Mouse (Mus musculus): ENCODE measurements around the gene Tcf7l2. TPM values are rescaled to one million over a fixed set of nuclear protein-coding genes. Genes with fewer than 3 reads are reported as not detected.

Gene Tcf7l2
- total RNA-seq, 1 experiment: 3.0 TPM

DNA sequence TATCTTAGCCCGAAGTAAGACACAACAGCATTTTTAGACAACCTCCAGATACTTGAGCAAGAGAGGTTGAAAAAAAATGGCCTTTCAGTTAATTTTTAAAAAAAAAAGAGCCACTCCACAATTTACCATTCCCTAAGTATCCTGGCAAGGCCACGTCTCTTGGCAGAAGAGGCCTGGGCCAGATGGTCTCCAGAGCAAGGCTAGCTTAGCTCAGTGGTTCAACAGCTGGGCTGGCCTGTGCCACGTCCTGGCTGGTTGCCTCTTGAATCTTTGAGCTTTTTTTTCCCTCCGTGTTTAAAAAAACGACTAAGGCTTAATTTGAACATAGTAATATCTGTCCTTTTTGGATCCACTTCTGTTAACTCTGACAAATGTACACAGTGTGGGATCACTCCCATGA, 209.8 kb downstream of the Tcf7l2 start:
- Histone ChIP-seq H3K4me1 (ENCODE audit: control insufficient read depth in 2 of 2, insufficient read depth in 2 of 2, low read length in 2 of 2, poor library complexity in 1 of 2) (no peaks in the 10 kb centered on the region), H3K4me3 (ENCODE audit: insufficient read depth in 1 of 2, low read depth in 1 of 2, low read length in 2 of 2, poor library complexity in 1 of 2, severe bottlenecking in 1 of 2) (no peak overlapping the region), H3K27ac (ENCODE audit: insufficient read depth, low read depth, low read length, poor library complexity, severe bottlenecking) (no peak overlapping the region), H3K9ac (ENCODE audit: insufficient read depth, low read depth, low read length, poor library complexity, severe bottlenecking) (no peak overlapping the region), H3K36me3 (ENCODE audit: control insufficient read depth, insufficient read depth, low read length, poor library complexity, severe bottlenecking) (no peaks in the 10 kb centered on the region), H3K9me3 (ENCODE audit: control insufficient read depth, insufficient read depth, low read depth, low read length) (no peaks in the 10 kb centered on the region)
- in situ Hi-C loops (cut with MboI; ENCODE audit: low sequenced_read_pairs in 2 of 2, unreplicated experiment in 2 of 2): no loop called here
- TF ChIP-seq MAFK (IDR thresholded peaks at IDR 0.05; ENCODE audit: insufficient read depth, low read depth, low read length) (no peak), ZC3H11A (IDR thresholded peaks at IDR 0.05; ENCODE audit: borderline replicate concordance, low read depth, low read length) (no peak), HCFC1 (IDR thresholded peaks at IDR 0.05; ENCODE audit: borderline replicate concordance, insufficient read depth, low read length) (no peak), ZNF384 (IDR thresholded peaks at IDR 0.05; ENCODE audit: low read depth, low read length) (no peak), CHD2 (IDR thresholded peaks at IDR 0.05; ENCODE audit: low read depth, low read length) (no peak)
- DNase-seq (ENCODE audit: low read depth, low spot score): no peak

DNA sequence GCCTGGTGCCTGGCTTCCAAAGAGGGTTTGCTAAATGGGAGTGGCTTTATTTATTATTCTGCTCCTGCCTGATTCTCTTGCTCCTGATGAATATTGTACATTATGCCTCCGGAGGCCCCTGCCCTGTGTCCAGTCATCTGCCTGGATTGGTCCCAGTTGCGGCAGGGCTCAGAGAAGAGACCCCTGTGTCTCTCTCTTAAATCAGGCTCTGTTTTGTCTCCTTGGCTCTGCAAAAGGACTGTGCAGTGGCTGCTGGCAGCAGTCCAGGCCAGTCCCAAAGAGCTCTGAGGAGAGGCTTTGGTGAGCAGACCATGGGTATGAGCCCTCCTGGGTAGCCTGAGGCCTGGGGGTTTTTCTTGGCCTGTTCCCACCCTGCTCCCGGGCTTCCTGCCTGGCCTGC, 211.6 kb downstream of the Tcf7l2 start:
- H3K27ac ChIP-seq (ENCODE audit: insufficient read depth, low read depth, low read length, poor library complexity, severe bottlenecking): no peak overlapping the region
- no peak overlapping the region for H3K9ac ChIP-seq (ENCODE audit: insufficient read depth, low read depth, low read length, poor library complexity, severe bottlenecking)
- no peaks in the 10 kb centered on the region for H3K9me3 ChIP-seq (ENCODE audit: control insufficient read depth, insufficient read depth, low read depth, low read length)
- no peak for DNase-seq (ENCODE audit: low read depth, low spot score)
- no peaks in the 10 kb centered on the region for H3K4me1 ChIP-seq (ENCODE audit: control insufficient read depth in 2 of 2, insufficient read depth in 2 of 2, low read length in 2 of 2, poor library complexity in 1 of 2)
- no peak overlapping the region for H3K4me3 ChIP-seq (ENCODE audit: insufficient read depth in 1 of 2, low read depth in 1 of 2, low read length in 2 of 2, poor library complexity in 1 of 2, severe bottlenecking in 1 of 2)
- TF ChIP-seq MAFK (IDR thresholded peaks at IDR 0.05; ENCODE audit: insufficient read depth, low read depth, low read length): no peak
- TF ChIP-seq HCFC1 (IDR thresholded peaks at IDR 0.05; ENCODE audit: borderline replicate concordance, insufficient read depth, low read length): no peak
- no peak for TF ChIP-seq ZNF384 (IDR thresholded peaks at IDR 0.05; ENCODE audit: low read depth, low read length)
- no peak for TF ChIP-seq CHD2 (IDR thresholded peaks at IDR 0.05; ENCODE audit: low read depth, low read length)
- no peak for TF ChIP-seq ZC3H11A (IDR thresholded peaks at IDR 0.05; ENCODE audit: borderline replicate concordance, low read depth, low read length)
- in situ Hi-C loops (cut with MboI; ENCODE audit: low sequenced_read_pairs in 2 of 2, unreplicated experiment in 2 of 2): no loop called here
- no peaks in the 10 kb centered on the region for H3K36me3 ChIP-seq (ENCODE audit: control insufficient read depth, insufficient read depth, low read length, poor library complexity, severe bottlenecking)

DNA sequence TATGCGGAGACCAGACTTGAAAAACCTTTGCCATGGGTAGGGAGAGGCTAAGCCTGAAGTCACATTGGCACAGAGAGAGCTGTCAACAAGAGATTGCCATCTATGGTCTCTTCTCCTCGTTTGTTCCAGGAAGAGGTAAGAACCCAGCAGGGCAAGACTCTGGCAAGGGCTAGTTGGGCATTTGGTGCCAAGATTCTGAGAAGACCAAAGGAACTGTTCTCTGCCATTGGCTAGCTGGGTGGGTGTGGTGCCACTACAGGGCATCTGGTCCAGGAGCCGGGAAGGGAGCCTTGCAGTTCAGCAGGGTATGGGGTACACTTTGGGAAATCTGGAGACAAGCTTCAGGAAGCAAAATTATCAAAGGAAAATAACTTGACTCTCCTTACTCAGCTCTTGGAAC, 213.5 kb downstream of the Tcf7l2 start:
- Histone ChIP-seq H3K27ac (ENCODE audit: insufficient read depth, low read depth, low read length, poor library complexity, severe bottlenecking) (no peak overlapping the region), H3K9me3 (ENCODE audit: control insufficient read depth, insufficient read depth, low read depth, low read length) (no peaks in the 10 kb centered on the region), H3K36me3 (ENCODE audit: control insufficient read depth, insufficient read depth, low read length, poor library complexity, severe bottlenecking) (no peaks in the 10 kb centered on the region), H3K4me3 (ENCODE audit: insufficient read depth in 1 of 2, low read depth in 1 of 2, low read length in 2 of 2, poor library complexity in 1 of 2, severe bottlenecking in 1 of 2) (no peak overlapping the region), H3K4me1 (ENCODE audit: control insufficient read depth in 2 of 2, insufficient read depth in 2 of 2, low read length in 2 of 2, poor library complexity in 1 of 2) (no peaks in the 10 kb centered on the region), H3K9ac (ENCODE audit: insufficient read depth, low read depth, low read length, poor library complexity, severe bottlenecking) (no peak overlapping the region)
- in situ Hi-C loops (cut with MboI; ENCODE audit: low sequenced_read_pairs in 2 of 2, unreplicated experiment in 2 of 2): no loop called here
- DNase-seq (ENCODE audit: low read depth, low spot score): no peak
- TF ChIP-seq CHD2 (IDR thresholded peaks at IDR 0.05; ENCODE audit: low read depth, low read length) (no peak), ZNF384 (IDR thresholded peaks at IDR 0.05; ENCODE audit: low read depth, low read length) (no peak), MAFK (IDR thresholded peaks at IDR 0.05; ENCODE audit: insufficient read depth, low read depth, low read length) (no peak), ZC3H11A (IDR thresholded peaks at IDR 0.05; ENCODE audit: borderline replicate concordance, low read depth, low read length) (no peak)

DNA sequence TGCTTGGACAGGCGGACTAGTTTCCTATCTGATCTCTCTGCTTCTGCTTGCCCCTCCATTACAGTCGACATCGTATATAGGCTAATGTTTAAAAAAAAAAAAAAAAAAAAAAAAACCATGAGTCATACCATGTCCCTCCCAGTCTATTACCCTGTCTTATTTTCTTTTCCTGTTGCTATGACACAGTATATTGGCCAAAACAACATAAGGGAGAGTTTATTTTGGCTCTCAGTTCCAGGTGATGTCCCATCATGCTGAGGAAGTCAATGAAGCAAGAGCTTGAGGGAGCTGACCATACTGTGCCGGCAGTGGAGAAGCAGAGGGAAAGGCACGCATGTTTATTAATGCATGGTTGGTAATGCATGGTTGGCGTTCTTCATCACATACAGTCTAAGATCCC, 215.1 kb downstream of the Tcf7l2 start:
- Histone ChIP-seq H3K4me3 (ENCODE audit: insufficient read depth in 1 of 2, low read depth in 1 of 2, low read length in 2 of 2, poor library complexity in 1 of 2, severe bottlenecking in 1 of 2) (no peak overlapping the region), H3K27ac (ENCODE audit: insufficient read depth, low read depth, low read length, poor library complexity, severe bottlenecking) (no peak overlapping the region), H3K36me3 (ENCODE audit: control insufficient read depth, insufficient read depth, low read length, poor library complexity, severe bottlenecking) (no peaks in the 10 kb centered on the region), H3K9me3 (ENCODE audit: control insufficient read depth, insufficient read depth, low read depth, low read length) (no peaks in the 10 kb centered on the region), H3K9ac (ENCODE audit: insufficient read depth, low read depth, low read length, poor library complexity, severe bottlenecking) (no peak overlapping the region), H3K4me1 (ENCODE audit: control insufficient read depth in 2 of 2, insufficient read depth in 2 of 2, low read length in 2 of 2, poor library complexity in 1 of 2) (no peaks in the 10 kb centered on the region)
- in situ Hi-C loops (cut with MboI; ENCODE audit: low sequenced_read_pairs in 2 of 2, unreplicated experiment in 2 of 2): no loop called here
- TF ChIP-seq HCFC1 (IDR thresholded peaks at IDR 0.05; ENCODE audit: borderline replicate concordance, insufficient read depth, low read length) (no peak), CHD2 (IDR thresholded peaks at IDR 0.05; ENCODE audit: low read depth, low read length) (no peak), MAFK (IDR thresholded peaks at IDR 0.05; ENCODE audit: insufficient read depth, low read depth, low read length) (no peak), ZNF384 (IDR thresholded peaks at IDR 0.05; ENCODE audit: low read depth, low read length) (no peak), ZC3H11A (IDR thresholded peaks at IDR 0.05; ENCODE audit: borderline replicate concordance, low read depth, low read length) (no peak)
- DNase-seq (ENCODE audit: low read depth, low spot score): no peak

DNA sequence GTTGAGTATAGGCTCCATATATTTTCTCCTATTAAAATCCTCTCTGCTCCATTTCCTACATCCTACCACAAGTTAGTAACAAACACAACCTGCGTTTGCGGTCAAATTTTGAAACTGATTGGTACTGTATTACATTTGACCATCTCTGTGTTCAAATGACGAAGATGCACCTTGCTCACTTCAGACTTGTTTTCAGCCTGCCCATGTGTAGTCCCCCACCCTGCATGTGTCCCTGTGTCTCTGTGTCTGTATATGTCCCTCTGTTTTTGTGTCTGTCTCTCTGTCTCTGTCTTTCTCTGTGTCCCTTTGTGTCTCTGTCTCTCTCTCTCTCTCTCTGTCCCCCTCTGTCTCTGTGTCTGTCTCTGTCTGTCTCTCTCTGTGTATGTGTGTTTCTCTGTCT, 222.8 kb downstream of the Tcf7l2 start:
- H3K9ac ChIP-seq (ENCODE audit: insufficient read depth, low read depth, low read length, poor library complexity, severe bottlenecking): no peak overlapping the region
- no peaks in the 10 kb centered on the region for H3K36me3 ChIP-seq (ENCODE audit: control insufficient read depth, insufficient read depth, low read length, poor library complexity, severe bottlenecking)
- in situ Hi-C loops (cut with MboI; ENCODE audit: low sequenced_read_pairs in 2 of 2, unreplicated experiment in 2 of 2): no loop called here
- H3K4me3 ChIP-seq (ENCODE audit: insufficient read depth in 1 of 2, low read depth in 1 of 2, low read length in 2 of 2, poor library complexity in 1 of 2, severe bottlenecking in 1 of 2): no peak overlapping the region
- H3K9me3 ChIP-seq (ENCODE audit: control insufficient read depth, insufficient read depth, low read depth, low read length): no peaks in the 10 kb centered on the region
- no peak overlapping the region for H3K27ac ChIP-seq (ENCODE audit: insufficient read depth, low read depth, low read length, poor library complexity, severe bottlenecking)
- DNase-seq (ENCODE audit: low read depth, low spot score): no peak
- H3K4me1 ChIP-seq (ENCODE audit: control insufficient read depth in 2 of 2, insufficient read depth in 2 of 2, low read length in 2 of 2, poor library complexity in 1 of 2): no peaks in the 10 kb centered on the region
- TF ChIP-seq ZNF384 (IDR thresholded peaks at IDR 0.05; ENCODE audit: low read depth, low read length): no peak
- TF ChIP-seq ZC3H11A (IDR thresholded peaks at IDR 0.05; ENCODE audit: borderline replicate concordance, low read depth, low read length): no peak
- no peak for TF ChIP-seq HCFC1 (IDR thresholded peaks at IDR 0.05; ENCODE audit: borderline replicate concordance, insufficient read depth, low read length)
- TF ChIP-seq CHD2 (IDR thresholded peaks at IDR 0.05; ENCODE audit: low read depth, low read length): no peak
- no peak for TF ChIP-seq MAFK (IDR thresholded peaks at IDR 0.05; ENCODE audit: insufficient read depth, low read depth, low read length)

Data from ES-E14 (cell line).